Mouse (Mus musculus): ENCODE data around the gene Clip4. TPM values are rescaled to one million over a fixed set of nuclear protein-coding genes. Genes with fewer than 3 reads are reported as not detected.

Clip4 gene
- polyA plus RNA-seq, 1 experiment from 2014 or later, result 35.4 TPM

DNA sequence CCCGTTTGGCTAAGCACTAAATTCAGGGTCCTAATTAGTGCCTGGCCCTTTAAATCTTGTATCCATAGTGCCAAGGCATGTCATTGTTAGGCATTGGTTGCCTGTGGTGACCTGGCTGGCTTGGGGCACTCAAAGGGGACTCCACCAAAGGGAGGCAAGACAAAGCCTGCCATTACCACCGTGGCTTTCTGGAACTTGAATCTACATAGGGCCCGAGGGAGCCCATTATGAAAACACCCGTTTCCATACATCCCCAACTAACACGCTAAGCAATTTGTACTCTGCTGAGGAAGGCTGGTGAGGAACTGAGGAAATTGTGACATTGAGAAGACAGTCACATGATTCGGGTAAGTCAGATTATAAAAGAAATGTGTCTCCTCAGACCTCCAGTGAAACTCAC lies 1.3 kb downstream of the Clip4 start:
- Histone ChIP-seq H3K4me2 (no peak overlapping the region), H3K36me3 (no peaks in the 10 kb centered on the region), H3K4me3 (no peak overlapping the region), H3K27ac (no peak overlapping the region), H3K9ac (no peak overlapping the region), H3K4me1 (replicated peaks) (no peaks in the 10 kb centered on the region), H3K9me3 (replicated peaks) (no peaks in the 10 kb centered on the region), H3K27me3 (no peaks in the 10 kb centered on the region)
- 58% methylated on average over 6 of the region's 6 CpGs for WGBS
- ATAC-seq (replicated peaks; ENCODE audit: insufficient number of reproducible peaks, insufficient read depth, low FRiP score, low read depth), result no peak

DNA sequence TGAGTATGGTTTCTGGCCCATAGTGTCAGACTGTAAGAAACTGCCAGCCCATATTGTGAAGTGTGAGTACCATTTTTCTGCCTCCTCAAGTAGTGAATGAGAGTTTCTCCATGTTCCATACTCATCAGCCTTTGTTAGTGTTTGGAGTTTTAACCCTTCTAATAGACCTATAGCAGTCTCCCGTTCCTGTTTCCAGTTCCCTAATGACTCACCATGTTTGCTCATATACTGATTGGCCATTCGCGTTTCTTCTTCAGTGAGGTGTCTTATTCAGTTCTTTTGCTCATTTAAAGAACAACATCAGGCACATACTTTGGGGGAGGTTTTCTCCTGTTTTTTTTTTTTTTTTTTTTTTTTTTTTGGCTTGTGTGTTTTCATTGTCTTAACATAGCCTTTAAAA lies 2.4 kb downstream of the Clip4 start:
- 83% methylated on average over 3 of the region's 3 CpGs for WGBS
- Histone ChIP-seq H3K36me3 (no peaks in the 10 kb centered on the region), H3K9ac (no peak overlapping the region), H3K4me1 (replicated peaks) (no peaks in the 10 kb centered on the region), H3K9me3 (replicated peaks) (no peaks in the 10 kb centered on the region), H3K4me2 (no peak overlapping the region), H3K27ac (no peak overlapping the region), H3K4me3 (no peak overlapping the region), H3K27me3 (no peaks in the 10 kb centered on the region)
- ATAC-seq (replicated peaks; ENCODE audit: insufficient number of reproducible peaks, insufficient read depth, low FRiP score, low read depth), result no peak

DNA sequence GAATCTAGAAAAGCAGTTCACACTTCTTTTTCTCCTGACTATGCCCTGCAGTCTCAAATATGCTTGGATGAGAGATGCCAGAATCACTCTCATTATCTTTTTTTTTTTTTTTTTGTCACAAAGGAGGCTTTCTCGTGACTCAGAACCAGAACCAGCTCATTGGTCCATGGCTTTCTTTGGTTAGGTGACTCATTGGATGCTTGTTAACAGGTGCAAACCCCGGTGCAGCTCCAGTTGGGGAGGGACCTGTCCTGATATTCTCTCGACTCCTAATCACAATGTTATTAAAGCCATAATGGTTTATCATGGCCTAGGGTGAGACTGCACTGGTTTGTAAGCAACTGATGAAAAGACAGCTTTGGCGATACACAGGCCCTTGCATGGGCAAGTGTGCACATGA lies 5.9 kb downstream of the Clip4 start:
- Histone ChIP-seq H3K4me2 (no peak overlapping the region), H3K36me3 (no peaks in the 10 kb centered on the region), H3K27me3 (no peaks in the 10 kb centered on the region), H3K9me3 (replicated peaks) (0 out of 2 replicates have a peak, but pooled peaks cover 3% of the 10 kb centered on the region), H3K27ac (no peak overlapping the region), H3K4me1 (replicated peaks) (no peaks in the 10 kb centered on the region), H3K4me3 (no peak overlapping the region), H3K9ac (no peak overlapping the region)
- ATAC-seq (replicated peaks; ENCODE audit: insufficient number of reproducible peaks, insufficient read depth, low FRiP score, low read depth), result no peak
- 66% methylated on average over 4 of the region's 4 CpGs for WGBS

DNA sequence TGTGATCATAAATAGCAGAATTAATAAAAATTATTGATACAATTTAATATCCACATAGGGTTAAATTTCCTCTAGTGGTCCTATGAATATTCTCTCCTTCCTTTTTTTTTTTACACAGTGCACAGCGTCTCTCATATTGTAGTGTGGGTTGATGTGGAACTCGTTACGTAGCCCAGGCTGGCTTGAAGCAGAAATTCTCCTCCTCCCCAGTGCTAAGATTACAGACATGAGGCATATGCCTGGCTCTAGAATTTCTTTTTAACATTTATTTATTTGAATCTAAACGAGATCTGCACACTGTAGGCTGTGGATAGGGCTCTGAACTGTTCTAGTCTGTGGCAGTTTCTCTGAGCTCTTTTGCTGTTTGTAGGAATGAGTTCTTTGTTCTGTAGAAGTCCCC lies 7.0 kb downstream of the Clip4 start:
- no peak overlapping the region for H3K4me2 ChIP-seq
- no peaks in the 10 kb centered on the region for H3K36me3 ChIP-seq
- H3K4me3 ChIP-seq, result no peak overlapping the region
- ATAC-seq (replicated peaks; ENCODE audit: insufficient number of reproducible peaks, insufficient read depth, low FRiP score, low read depth), result no peak
- no peak overlapping the region for H3K27ac ChIP-seq
- H3K27me3 ChIP-seq, result no peaks in the 10 kb centered on the region
- H3K9me3 ChIP-seq (replicated peaks), result 0 out of 2 replicates have a peak, but pooled peaks cover 3% of the 10 kb centered on the region
- 71% methylated on average over 4 of the region's 4 CpGs for WGBS
- no peak overlapping the region for H3K9ac ChIP-seq
- H3K4me1 ChIP-seq (replicated peaks), result no peaks in the 10 kb centered on the region

DNA sequence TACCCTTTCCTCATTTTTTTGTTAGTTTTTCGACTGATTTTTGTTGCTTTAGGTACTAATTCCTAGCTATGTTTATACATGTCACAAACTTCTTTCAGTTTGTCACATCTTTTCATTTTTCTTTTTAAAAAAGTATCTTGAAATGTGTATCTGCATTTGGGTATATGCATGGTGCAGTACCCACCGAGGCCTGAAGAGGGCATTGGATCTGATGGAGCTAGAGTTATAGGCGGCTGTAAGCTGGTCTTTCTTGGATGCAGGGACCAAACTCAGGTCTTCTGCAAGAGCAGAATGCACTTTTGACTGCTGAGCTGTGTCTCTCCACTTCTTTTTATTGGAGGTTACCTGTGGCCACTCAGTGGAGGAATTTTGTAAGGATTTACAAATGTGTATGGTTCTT lies 10.4 kb downstream of the Clip4 start:
- no peak overlapping the region for H3K9ac ChIP-seq
- no peak for ATAC-seq (replicated peaks; ENCODE audit: insufficient number of reproducible peaks, insufficient read depth, low FRiP score, low read depth)
- WGBS, result 74% methylated on average over 3 of the region's 3 CpGs
- H3K27ac ChIP-seq, result no peak overlapping the region
- H3K4me2 ChIP-seq, result no peak overlapping the region
- 0 out of 2 replicates have a peak, but pooled peaks cover 3% of the 10 kb centered on the region for H3K9me3 ChIP-seq (replicated peaks)
- no peaks in the 10 kb centered on the region for H3K36me3 ChIP-seq
- 0 out of 2 replicates have a peak, but pooled peaks cover 3% of the 10 kb centered on the region for H3K27me3 ChIP-seq
- peaks cover 13% of the 10 kb centered on the region for H3K4me1 ChIP-seq (replicated peaks)
- H3K4me3 ChIP-seq, result no peak overlapping the region

DNA sequence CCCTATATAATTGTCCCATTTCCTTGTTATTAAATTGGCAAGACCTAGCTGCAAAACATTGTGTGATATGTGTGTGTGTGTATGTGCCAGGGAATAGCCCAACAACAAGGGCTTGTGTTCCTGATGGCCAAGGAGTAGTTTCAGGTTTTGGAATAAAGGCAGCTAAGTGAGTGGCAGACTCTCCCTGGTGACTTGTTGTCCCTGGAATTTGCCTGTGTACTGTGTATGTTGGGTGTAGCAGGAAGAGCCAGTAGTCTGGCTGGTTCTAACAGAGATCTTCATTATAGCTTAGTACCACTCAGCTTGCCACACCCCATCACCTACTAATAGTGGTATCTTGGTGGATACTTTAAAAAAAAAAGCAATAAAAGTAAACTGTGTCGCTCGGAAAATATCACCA lies 12.2 kb downstream of the Clip4 start:
- WGBS, result 78% methylated on average over 2 of the region's 2 CpGs
- Histone ChIP-seq H3K4me1 (replicated peaks) (peaks cover 17% of the 10 kb centered on the region), H3K4me3 (no peak overlapping the region), H3K9me3 (replicated peaks) (0 out of 2 replicates have a peak, but pooled peaks cover 3% of the 10 kb centered on the region), H3K27me3 (0 out of 2 replicates have a peak, but pooled peaks cover 3% of the 10 kb centered on the region), H3K27ac (no peak overlapping the region), H3K9ac (no peak overlapping the region), H3K4me2 (no peak overlapping the region), H3K36me3 (no peaks in the 10 kb centered on the region)
- no peak for ATAC-seq (replicated peaks; ENCODE audit: insufficient number of reproducible peaks, insufficient read depth, low FRiP score, low read depth)

DNA sequence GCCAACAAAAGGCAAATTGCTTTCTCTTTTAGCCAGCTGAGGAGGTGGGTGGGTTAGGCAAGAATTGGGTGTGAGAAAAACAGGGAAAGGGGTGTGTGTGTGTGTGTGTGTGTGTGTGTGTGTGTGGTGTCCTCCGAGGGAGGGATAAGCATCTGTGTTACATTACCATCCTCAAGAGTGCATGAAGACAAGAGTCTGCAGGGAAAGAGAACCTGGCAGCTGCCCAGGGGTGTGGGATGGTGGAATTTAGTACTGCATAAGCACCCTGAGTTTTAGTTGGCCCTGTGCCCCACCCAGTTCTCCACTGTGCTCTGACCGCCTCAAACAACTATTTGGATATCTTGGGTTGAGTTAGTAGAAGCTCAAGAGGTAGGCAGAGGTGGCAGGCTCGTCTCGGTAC lies 12.7 kb downstream of the Clip4 start:
- WGBS, result 37% methylated on average over 4 of the region's 4 CpGs
- no peak overlapping the region for H3K4me3 ChIP-seq
- no peak for ATAC-seq (replicated peaks; ENCODE audit: insufficient number of reproducible peaks, insufficient read depth, low FRiP score, low read depth)
- H3K36me3 ChIP-seq, result no peaks in the 10 kb centered on the region
- H3K9me3 ChIP-seq (replicated peaks), result 0 out of 2 replicates have a peak, but pooled peaks cover 3% of the 10 kb centered on the region
- 0 out of 2 replicates have a peak, but pooled peaks cover 3% of the 10 kb centered on the region for H3K27me3 ChIP-seq
- H3K9ac ChIP-seq, result no peak overlapping the region
- H3K4me2 ChIP-seq, result no peak overlapping the region
- H3K27ac ChIP-seq, result no peak overlapping the region
- peaks cover 18% of the 10 kb centered on the region for H3K4me1 ChIP-seq (replicated peaks)

DNA sequence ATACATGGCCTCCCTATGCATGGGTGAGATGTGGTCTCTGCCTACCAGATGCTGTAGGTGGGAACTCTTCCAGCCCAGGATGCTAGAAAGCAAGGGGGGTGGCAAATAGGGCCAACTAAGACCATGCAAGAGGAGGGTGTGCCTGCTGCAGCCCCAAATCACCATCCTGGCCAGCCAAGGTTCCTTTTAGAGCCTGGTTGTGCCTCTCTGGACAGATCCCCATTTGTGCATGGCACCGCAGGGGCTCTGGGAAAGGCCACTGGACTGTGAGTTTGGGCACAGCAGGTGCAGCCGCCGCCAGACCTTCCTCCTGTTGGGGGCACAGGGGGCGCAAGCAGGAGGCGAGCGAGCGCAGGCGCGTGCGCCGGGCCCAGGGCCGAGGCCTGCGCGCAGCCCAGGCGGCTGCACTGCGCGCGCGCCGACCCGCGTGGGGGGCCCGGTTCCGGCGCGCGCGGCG lies 14.0 kb downstream of the Clip4 start:
- ATAC-seq (replicated peaks; ENCODE audit: insufficient number of reproducible peaks, insufficient read depth, low FRiP score, low read depth), result peak; percentile 78
- Histone ChIP-seq H3K27ac (peak overlapping the region; percentile 82), H3K4me2 (peak overlapping the region; percentile 76), H3K4me1 (replicated peaks) (peaks cover 18% of the 10 kb centered on the region), H3K36me3 (no peaks in the 10 kb centered on the region), H3K27me3 (0 out of 2 replicates have a peak, but pooled peaks cover 3% of the 10 kb centered on the region), H3K9me3 (replicated peaks) (0 out of 2 replicates have a peak, but pooled peaks cover 3% of the 10 kb centered on the region), H3K4me3 (peak overlapping the region; percentile 79), H3K9ac (peak overlapping the region; percentile 89)
- WGBS, result 0% methylated on average over 29 of the region's 29 CpGs

DNA sequence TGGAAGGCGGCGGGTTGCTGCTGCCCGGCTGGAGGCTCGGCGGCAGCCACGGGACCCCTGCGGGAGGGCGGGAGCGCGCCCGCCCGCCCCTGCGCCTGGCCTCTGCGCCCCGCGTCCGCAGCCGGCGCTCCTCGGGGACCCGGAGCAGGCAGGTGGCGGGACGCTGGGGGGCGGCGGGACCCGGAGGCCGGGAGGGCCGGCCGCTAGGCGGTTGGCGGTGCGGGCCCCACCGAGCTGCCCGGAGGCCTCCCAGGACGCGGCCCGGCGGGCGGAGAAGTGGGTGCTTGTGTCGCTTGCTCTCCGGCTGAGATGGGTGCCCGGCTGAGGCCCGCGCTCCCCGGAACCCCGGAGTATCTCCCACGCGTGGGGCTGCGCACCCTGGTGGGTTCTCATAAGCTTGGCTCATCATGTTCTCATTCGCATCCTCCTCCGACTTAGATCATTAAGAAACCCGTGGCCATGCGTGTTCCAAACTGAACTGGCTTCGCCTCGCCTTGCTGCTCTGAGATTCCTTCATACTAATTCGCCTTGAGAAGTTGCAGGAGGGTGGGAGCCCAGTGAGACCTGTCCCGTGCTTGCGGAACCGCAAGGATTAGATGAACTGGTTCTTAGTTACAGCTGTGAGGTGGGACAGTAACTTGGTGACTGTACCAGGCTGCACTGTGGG lies 14.6 kb downstream of the Clip4 start:
- WGBS, result under 1% methylated on average over 50 of the region's 59 CpGs
- Histone ChIP-seq H3K27me3 (0 out of 2 replicates have a peak, but pooled peaks cover 3% of the 10 kb centered on the region), H3K27ac (peak overlapping the region; percentile 82), H3K4me3 (peak overlapping the region; percentile 79), H3K4me1 (replicated peaks) (peaks cover 18% of the 10 kb centered on the region), H3K36me3 (no peaks in the 10 kb centered on the region), H3K9me3 (replicated peaks) (0 out of 2 replicates have a peak, but pooled peaks cover 3% of the 10 kb centered on the region), H3K9ac (peak overlapping the region; percentile 89), H3K4me2 (peak overlapping the region; percentile 76)
- peak; percentile 58 for ATAC-seq (replicated peaks; ENCODE audit: insufficient number of reproducible peaks, insufficient read depth, low FRiP score, low read depth)

DNA sequence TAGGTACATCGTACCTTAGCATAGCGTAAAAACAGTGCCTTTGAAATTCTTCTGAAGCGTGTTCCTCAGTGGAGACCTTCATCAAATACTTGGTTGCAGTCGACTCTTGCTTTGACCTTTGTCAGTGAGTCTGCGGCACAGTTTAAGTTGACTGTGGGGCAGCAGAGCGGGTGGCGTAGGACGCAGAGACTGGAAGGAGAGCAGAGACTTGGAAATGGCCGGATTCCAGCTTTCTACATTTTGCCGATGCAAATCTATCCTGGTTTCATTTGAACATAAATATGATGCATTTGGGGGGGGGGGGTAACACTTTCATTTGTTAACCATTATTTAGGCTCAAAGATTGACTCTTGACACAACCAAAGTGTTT lies 15.1 kb downstream of the Clip4 start:
- H3K9ac ChIP-seq, result peak overlapping the region; percentile 89
- 0 out of 2 replicates have a peak, but pooled peaks cover 3% of the 10 kb centered on the region for H3K9me3 ChIP-seq (replicated peaks)
- WGBS, result 8% methylated on average over 10 of the region's 10 CpGs
- H3K4me2 ChIP-seq, result peak overlapping the region; percentile 76
- H3K4me1 ChIP-seq (replicated peaks), result peaks cover 18% of the 10 kb centered on the region
- ATAC-seq (replicated peaks; ENCODE audit: insufficient number of reproducible peaks, insufficient read depth, low FRiP score, low read depth), result peak; percentile 11; the same call in 1 of the 2 replicates
- H3K27me3 ChIP-seq, result 0 out of 2 replicates have a peak, but pooled peaks cover 3% of the 10 kb centered on the region
- peak overlapping the region; percentile 79 for H3K4me3 ChIP-seq
- no peaks in the 10 kb centered on the region for H3K36me3 ChIP-seq
- peak overlapping the region; percentile 82 for H3K27ac ChIP-seq

DNA sequence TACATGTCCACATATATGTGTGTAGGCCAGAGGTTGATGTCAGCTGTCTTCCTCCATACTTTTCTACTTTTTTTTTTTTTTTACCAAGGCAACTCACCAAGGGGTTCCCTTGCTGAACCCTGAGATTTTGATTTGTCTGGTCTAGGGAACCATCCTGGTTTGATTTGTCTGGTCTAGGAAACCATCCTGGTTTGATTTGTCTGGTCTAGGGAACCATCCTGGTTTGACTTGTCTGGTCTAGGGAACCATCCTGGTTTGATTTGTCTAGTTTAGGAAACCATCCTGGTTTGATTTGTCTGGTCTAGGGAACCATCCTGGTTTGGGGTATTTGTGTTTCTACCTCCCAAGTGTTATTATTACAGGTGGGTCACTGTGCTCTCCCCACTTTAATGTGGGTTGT lies 18.2 kb downstream of the Clip4 start:
- ATAC-seq (replicated peaks; ENCODE audit: insufficient number of reproducible peaks, insufficient read depth, low FRiP score, low read depth), result no peak

DNA sequence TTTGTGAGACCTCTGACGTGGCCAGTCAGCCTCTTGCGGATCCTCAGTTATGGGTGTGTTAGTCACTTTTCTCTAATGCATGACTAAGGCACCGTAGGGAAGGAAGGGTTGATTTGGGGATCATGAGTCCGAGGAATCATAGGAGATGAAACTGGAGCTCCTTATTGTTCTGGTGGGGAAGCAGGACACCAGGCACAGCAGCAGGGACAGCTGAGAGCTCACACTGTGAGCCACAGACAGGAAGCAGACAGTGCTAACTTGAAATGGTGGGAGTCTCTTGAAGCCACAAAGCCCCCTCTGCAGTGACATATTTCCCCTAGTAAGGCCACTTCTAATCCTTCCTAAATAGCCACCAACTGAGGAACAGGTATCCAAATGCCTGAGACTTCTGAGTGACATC lies 22.8 kb downstream of the Clip4 start:
- WGBS, result 86% methylated on average over 4 of the region's 4 CpGs
- ATAC-seq (replicated peaks; ENCODE audit: insufficient number of reproducible peaks, insufficient read depth, low FRiP score, low read depth), result no peak
- Histone ChIP-seq H3K4me2 (no peak overlapping the region), H3K4me1 (replicated peaks) (no peaks in the 10 kb centered on the region), H3K27ac (no peak overlapping the region), H3K27me3 (no peaks in the 10 kb centered on the region), H3K9me3 (replicated peaks) (no peaks in the 10 kb centered on the region), H3K4me3 (no peak overlapping the region), H3K36me3 (peaks cover 20% of the 10 kb centered on the region), H3K9ac (no peak overlapping the region)

More for the DNA sequence above, 18.2 kb downstream of the Clip4 start:
- peaks cover 6% of the 10 kb centered on the region; the same call in 1 of the 2 replicates for H3K36me3 ChIP-seq
- H3K9ac ChIP-seq, result no peak overlapping the region
- no peaks in the 10 kb centered on the region for H3K9me3 ChIP-seq (replicated peaks)
- H3K4me1 ChIP-seq (replicated peaks), result peaks cover 11% of the 10 kb centered on the region
- no peak overlapping the region for H3K4me3 ChIP-seq
- H3K4me2 ChIP-seq, result no peak overlapping the region
- H3K27me3 ChIP-seq, result 0 out of 2 replicates have a peak, but pooled peaks cover 3% of the 10 kb centered on the region
- no peak overlapping the region for H3K27ac ChIP-seq
